Mouse (Mus musculus) megakaryocyte, adult 5-6 weeks (primary cell): ENCODE data around the gene Smim15. TPM values are rescaled to one million over a fixed set of nuclear protein-coding genes. Genes with fewer than 3 reads are reported as not detected.

Experiments
- ATAC-seq: 2 replicates; pipeline ENCODE4 v1.8.0; 2016; ENCODE audit warnings: mild to moderate bottlenecking, inconsistent platforms; ENCODE audit not compliant: poor library complexity, severe bottlenecking
- total RNA-seq, 2 experiments: library from RNA; stranded (forward) in 1 of 2; stranded (reverse) in 1 of 2; fragments of 153-499, 151-499 nt in 1 of 2; fragments of 221-1000, 200-1000 nt in 1 of 2; gene quantifications; 2 replicates each; pipeline versions ENCODE4 v1.2.3 to v1.2.4; 2015 to 2017

The Smim15 gene
- total RNA-seq, 2 experiments from 2014 or later = 76.1 to 162 TPM

DNA sequence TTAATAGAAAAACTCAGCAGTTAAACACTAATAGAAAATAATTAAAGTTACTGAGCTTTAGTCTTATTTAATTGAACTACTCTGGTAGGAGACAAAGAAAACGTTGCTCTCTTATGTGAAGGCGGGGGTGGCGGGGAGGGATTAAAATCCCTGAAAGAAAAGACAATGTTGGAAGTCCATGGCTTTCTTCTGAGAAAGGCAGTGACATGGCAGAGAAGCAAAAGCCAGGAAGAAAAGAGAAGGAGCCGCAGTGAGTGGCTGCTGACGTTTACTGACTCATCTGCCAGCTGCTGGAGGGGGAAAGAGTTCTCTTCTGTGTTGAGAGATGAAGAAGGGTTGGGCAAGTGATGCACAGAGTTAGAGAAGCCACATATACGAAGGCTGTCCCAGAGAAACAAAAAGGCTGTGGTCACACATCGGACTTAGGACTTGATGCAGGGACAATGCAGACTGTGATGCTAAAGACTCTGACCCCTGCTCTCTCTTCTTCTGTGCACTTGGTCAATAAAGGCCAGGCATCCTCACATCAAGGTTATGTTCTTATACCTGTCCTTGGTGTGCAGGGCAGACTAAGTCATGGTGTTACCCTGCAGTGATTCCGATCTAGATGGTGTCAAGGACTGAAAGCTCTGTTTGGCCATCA lies 16.8 kb downstream of the Smim15 start:
- ATAC-seq = no peak

DNA sequence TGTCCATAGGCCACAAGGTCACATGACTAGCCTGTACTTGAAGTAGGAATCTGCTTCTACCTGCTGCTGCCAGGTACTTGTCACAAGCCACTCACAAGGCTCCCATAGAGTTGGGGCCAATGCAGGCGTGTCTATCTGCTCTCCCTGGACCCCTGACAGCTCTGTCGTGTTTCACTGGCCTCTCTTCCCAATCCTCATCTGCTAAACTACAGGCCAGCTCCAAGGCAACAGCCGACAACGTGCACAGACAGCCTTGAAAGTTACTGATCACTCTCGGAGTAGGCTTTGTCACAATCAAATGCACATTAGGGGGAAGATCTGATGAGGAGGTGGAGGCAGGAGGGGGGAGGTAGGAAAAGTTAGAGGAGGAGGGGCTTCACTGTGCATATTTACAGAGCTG lies 18.7 kb downstream of the Smim15 start:
- ATAC-seq = no peak

GRCm38 (mm10) chr13:108063374-108064134 lies 19.3 kb downstream of the Smim15 start:
- no peak for ATAC-seq

GRCm38 (mm10) chr13:108064331-108064730 lies 20.1 kb downstream of the Smim15 start:
- no peak for ATAC-seq

DNA sequence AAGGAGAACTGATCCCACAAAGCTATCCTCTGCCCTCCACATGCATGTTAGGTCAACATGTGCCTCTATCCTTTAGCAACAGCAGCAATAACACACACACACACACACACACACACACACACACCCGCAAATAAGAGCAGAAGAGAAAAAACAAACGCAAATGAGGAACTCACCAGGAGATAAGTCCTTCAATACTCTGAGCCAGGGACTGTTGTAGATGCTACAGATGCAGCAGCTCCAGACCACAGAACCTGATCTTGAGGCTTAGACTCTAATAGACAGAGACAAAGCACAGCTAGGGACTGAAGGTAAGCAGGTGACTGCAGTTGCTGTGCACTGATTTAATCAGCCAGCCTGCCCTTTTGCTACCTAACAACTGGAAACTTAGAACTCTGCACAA lies 21.8 kb downstream of the Smim15 start:
- no peak for ATAC-seq

DNA sequence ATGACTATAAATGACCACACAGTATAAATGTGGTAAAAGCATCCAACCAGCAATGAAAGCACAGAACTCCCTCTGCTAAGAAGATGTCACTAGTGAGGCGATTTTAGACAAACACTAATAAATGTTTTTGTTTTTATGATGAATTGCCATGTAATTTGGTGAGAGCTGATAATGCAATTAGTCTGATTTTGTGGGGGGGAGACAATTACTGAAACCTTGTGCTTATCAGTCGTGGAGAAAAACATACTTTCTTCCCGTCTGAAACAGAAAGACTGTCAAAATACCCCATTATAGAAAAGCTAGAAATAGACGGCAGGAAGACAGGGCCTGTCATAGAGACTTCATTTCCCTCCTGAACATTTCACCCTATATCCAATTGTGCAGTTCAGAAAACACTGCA lies 24.9 kb downstream of the Smim15 start:
- ATAC-seq = no peak

- no peak for ATAC-seq
Observed at GRCm38 (mm10) chr13:108070171-108070570, 25.9 kb downstream of the Smim15 start.

DNA sequence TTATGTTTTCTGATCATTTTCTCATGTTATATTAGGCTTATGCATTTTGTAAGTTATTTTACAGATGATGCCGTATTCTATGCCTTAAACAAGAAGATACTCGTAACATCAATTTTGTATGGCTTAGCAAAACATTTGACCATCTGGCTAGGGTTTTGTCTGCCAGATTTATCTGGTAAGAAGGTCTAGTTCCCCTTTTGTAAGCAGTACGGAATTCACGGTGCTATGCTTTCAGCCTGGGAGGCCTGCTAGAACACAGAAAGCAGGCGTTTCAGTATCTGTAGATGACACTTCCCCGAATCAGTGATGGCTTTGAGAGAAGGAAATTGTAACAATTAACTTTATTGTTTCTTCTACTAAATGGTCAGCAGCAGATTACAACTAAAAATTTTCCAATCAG lies 33.2 kb downstream of the Smim15 start:
- ATAC-seq = no peak

DNA sequence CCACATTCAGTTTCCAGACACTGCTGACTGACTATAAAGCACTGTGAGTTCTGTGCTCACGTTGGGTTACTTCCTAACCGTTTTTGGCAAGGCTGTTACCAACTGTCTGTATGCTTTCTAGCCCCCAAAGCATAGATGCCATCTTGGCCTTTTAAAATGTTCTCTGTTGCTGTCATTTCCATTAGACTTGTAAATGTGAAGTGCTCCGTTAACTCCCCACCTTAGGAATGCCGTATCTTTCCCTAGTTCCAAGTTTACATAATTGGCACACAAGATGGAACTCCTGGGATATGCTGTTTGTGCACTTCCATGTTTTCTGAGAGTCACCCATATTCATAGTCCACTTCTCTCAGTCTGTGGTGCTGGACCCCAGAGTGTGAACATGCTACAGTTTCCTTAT lies 33.7 kb downstream of the Smim15 start:
- ATAC-seq = no peak

GRCm38 (mm10) chr13:108084086-108084485 lies 39.8 kb downstream of the Smim15 start:
- ATAC-seq = no peak

GRCm38 (mm10) chr13:108086036-108086435 lies 41.8 kb downstream of the Smim15 start:
- no peak for ATAC-seq

DNA sequence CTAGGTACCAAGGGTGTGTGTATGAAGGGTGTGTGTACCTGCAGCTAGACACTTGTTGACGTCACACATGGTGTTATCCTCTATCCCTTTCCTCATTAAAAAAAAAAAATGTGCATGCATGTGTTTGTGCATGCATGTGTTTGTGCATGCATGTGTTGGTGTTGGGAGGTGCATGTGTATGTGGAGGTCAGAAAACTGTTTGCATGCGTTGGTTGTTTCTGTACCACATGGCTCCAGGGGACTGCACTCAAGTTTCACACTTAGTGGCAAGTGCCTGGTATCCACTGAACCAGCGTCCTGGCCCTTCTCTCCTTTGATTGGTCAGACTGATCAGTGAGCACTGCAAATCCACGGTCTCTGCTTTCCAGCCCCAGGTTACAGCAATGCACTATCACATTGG lies 42.5 kb downstream of the Smim15 start:
- ATAC-seq = no peak

- no peak for ATAC-seq
Observed at GRCm38 (mm10) chr13:108092290-108092689, 48.0 kb downstream of the Smim15 start.

DNA sequence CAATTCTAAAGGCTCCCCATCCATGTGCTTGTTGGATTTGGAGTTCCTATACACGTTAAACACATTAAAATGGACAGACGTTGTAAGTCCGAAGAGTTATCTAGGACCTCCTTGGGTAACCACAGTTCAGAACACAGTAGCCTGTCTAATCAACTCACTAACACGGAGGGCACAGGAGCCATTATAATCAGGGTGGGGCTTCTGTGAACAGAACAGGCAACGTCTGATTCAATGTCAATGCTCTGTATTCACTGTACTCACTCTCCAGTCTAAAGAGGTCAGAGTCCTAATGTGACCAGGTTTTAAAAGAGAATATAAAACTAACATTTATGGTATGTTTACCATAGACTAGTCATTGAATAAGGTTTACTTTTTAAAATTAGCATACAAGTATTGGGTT lies 50.4 kb downstream of the Smim15 start:
- no peak for ATAC-seq

DNA sequence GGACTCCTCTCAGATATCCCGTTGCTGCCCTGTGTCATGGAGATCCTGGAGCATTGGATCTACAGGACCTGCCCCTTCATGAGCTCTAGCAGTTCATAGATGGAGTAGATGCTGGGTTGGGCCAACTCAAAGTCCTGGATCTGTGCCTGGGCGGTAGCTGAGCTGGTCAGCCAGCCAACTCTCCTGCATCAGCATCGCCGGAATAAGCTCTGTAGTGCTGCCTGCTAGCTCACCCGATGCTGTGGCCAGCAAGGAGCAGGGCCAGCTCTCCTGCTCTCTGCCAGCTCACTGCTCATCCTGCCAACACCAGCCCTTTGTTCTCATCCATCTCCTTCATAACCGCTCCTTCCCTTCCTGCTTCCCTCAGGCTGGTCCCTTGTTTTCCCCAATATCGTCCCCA lies 51.4 kb downstream of the Smim15 start:
- no peak for ATAC-seq

GRCm38 (mm10) chr13:108096446-108096845 lies 52.2 kb downstream of the Smim15 start:
- ATAC-seq = no peak

Other genes starting within 250 kb of the Smim15 start
- 13.9 and 14.9 TPM in 2 replicates for gene Ndufaf2, start 114.2 kb downstream of the Smim15 start, total RNA-seq (2015)
- gene Ndufaf2, start 114.2 kb downstream of the Smim15 start, total RNA-seq (2017) = 21.3 and 23.1 TPM in 2 replicates
- 6.0 and 6.7 TPM in 2 replicates for gene Ercc8, start 114.3 kb downstream of the Smim15 start, total RNA-seq (2015)
- gene Ercc8, start 114.3 kb downstream of the Smim15 start, total RNA-seq (2017) = 7.1 and 8.7 TPM in 2 replicates
- 6.9 and 9.3 TPM in 2 replicates for gene Elovl7, start 170.0 kb downstream of the Smim15 start, total RNA-seq (2015)
- 3.9 and 4.4 TPM in 2 replicates for gene Elovl7, start 170.0 kb downstream of the Smim15 start, total RNA-seq (2017)